Mouse (Mus musculus) spleen, adult 10 weeks (tissue): Measurements from ENCODE around the gene Mgat4d. TPM values are rescaled to one million over a fixed set of nuclear protein-coding genes. Genes with fewer than 3 reads are reported as not detected.

Experiments used
- polyA plus RNA-seq: library from polyadenylated mRNA; stranded (reverse); fragments of 350-450 nt; fragmentation: Illumina TruSeq; extraction: RNeasy Lipid Tissue Mini Kit (QIAGEN cat#74804); gene quantifications from one replicate; pipeline ENCODE4 v1.2.3, GENCODE M21; 2015; ENCODE audit warnings: low replicate concordance; ENCODE audit not compliant: insufficient read depth

Gene Mgat4d
- not detected for polyA plus RNA-seq

GRCm38 (mm10) chr8:83348263-83348662 lies at the start of gene Mgat4d:
Mgat4d (plus strand) TSS chr8:83348471.

DNA sequence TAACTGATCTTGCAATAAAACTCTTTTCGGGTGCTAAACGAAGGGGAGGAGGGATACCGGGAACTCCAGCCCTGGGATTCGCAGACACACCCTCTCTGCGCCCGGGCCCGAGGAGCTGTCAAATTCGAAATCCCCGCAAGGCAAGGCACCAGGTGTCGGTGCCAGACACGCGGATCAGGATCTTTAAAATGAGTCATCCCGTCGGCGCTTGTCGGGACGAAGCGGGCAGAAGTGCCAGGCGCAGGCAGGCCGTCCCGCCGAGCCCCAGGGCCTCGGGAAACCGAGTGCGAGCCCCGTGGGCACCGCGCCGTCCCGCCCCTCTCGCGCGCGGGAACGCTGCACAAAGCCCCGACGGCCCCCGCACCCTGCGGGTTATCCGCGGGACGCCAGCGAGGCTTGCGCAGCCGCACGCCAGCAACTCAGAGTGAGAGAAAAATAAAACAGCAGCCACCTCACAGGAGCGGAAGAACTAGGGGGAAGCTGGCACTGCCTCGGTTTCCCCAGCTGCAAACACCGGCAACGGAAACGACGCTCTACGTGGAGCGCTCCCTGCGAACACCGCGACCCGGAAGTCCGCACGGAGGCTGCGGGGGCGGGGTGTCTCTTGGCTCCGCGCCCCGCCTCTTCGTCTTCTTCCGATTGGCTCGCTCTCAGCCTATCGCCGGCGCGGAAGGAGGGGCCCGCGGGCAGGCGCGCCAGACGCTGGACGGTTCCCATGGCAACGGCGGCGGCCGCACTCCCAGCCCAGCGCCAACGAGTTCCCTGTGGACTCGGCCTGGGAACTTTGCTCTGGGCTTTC lies 16.2 kb upstream of the Mgat4d start, which contains the start of gene Elmod2:
Elmod2 (minus strand) TSS at position 588 of the 799 bp plus-strand sequence.

DNA sequence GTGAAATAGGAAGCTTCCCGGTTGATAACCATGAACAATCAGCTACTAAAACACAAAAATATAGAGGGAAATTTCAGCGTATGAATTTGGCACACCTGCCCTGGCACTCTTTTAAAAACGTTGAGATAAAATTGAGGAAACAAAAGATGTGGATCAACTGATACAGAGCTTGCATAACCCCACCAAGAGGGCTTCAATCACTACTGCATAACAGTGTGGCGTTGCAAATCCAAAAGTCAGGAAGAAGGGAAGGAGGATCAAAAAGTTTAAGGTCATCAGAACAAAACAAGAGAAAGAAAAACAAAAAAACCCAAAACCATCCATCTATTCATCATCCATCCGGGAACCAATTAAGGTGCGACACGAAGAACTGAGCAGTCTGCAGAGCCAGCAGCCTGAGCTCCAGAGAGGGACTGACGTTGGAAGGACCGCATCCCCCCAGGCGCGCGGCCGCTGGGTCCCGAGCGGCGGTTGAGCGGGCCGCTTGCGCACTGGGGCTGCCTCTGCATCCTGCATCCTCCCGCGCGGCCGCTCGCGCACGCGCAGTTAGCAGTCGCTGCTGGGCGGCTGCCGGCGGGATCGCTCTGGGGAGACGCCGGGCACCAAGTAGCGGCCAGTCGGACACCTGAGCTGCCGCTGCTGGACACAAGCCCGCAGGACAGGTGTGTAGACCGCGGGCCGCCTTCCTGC lies 41.2 kb downstream of the Mgat4d start, which contains the start of gene Clgn:
Clgn (plus strand) TSS at position 552 of the 690 bp plus-strand sequence.

Other genes with a start within 250 kb of the Mgat4d start
- 32.6 TPM for gene Tbc1d9, start 183.1 kb upstream of the Mgat4d start, polyA plus RNA-seq
- gene Gm10645, start 182.3 kb upstream of the Mgat4d start, polyA plus RNA-seq, result 0.37 TPM
- gene Ucp1, start 58.1 kb upstream of the Mgat4d start, polyA plus RNA-seq, result not detected
- gene Elmod2, start 16.0 kb upstream of the Mgat4d start, polyA plus RNA-seq, result 25.2 TPM
- 0.15 TPM for gene Clgn, start 41.4 kb downstream of the Mgat4d start, polyA plus RNA-seq
- gene Scoc, start 109.9 kb downstream of the Mgat4d start, polyA plus RNA-seq, result 65.2 TPM
- not detected for gene Olfr370, start 187.3 kb downstream of the Mgat4d start, polyA plus RNA-seq
- gene Ndufb7, start 218.2 kb downstream of the Mgat4d start, polyA plus RNA-seq, result 15.3 TPM